Mouse (Mus musculus): Measurements from ENCODE around the gene Ppp4r2.

- TF ChIP-seq POLR2A (IDR thresholded peaks at IDR 0.05; ENCODE audit: borderline replicate concordance, low read depth, low read length) (no peak), CTCF (IDR thresholded peaks at IDR 0.05; ENCODE audit: low read depth, low read length) (no peak)
These were observed 4.9 kb upstream of the Ppp4r2 start for GRCm38 (mm10) chr6:100828565-100828964.
